Mouse (Mus musculus): ENCODE measurements around the gene Card10. TPM values are rescaled to one million over a fixed set of nuclear protein-coding genes. Genes with fewer than 3 reads are reported as not detected.

Card10 gene
- polyA plus RNA-seq, 1 experiment = 42.9 TPM

- DNase-seq (ENCODE audit: low read depth) = no peak
Observed at GRCm38 (mm10) chr15:78772856-78773255, 30.0 kb downstream of the Card10 start.

- no peak for DNase-seq (ENCODE audit: low read depth)
Observed at GRCm38 (mm10) chr15:78772368-78772763, 30.5 kb downstream of the Card10 start.

DNA sequence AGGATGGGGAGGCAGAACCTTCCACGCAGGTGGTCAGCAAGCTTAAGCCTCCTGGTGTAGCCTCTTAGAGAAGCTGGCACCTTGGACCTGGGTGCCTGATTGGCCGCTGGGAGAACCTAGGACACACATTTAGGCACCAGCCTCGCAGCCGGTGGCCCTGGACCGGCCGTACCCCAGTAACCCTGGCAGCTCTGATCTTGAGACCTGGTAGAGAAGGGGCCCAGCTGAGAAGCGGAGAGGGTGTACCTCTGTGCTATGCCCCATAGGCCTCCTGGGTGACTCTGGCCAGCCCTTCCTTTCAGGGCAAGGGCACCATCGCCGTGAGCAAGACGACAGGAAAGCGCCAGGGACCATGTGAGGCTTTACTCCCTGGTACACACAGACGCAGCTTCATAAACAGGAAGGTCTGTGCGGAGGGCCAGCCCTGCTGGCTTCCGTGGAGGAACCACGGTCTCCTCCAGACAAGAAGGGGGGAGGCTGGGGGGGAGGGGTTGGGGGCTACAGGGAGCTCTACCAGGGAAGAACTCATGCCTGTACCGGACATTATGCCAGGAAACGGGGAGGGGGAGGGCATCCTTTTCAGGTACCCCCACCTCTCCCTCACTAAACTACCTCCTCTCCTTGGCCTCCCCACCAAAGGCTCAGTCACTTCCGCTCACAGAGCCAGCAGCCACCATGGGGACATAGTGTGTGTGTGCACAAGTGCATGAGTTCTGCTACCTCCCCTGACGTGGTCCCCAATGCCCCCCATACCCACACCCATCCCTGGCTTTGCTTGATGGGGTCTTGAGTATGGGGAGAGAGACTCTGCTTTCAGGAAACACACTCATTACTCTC lies 31.1 kb downstream of the Card10 start:
- DNase-seq (ENCODE audit: low read depth) = no peak

DNA sequence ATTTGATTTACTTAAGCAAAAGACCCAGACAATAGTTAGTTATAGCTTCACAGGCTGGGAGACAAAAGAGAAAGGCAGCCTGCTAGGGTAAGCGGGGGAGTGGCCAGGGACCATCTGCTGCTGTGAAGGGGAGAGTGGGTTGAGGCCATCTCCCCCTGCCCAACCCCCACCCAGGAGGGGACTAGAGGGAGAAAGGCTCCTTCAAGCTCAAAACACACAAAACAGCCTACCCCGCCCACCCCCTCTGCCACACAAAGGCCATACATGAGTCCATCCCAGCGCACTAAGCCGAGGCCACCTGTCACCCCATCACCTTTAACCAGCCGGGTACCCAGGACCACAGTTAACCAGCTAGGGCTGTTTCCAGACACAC lies 31.9 kb downstream of the Card10 start:
- no peak for DNase-seq (ENCODE audit: low read depth)

DNA sequence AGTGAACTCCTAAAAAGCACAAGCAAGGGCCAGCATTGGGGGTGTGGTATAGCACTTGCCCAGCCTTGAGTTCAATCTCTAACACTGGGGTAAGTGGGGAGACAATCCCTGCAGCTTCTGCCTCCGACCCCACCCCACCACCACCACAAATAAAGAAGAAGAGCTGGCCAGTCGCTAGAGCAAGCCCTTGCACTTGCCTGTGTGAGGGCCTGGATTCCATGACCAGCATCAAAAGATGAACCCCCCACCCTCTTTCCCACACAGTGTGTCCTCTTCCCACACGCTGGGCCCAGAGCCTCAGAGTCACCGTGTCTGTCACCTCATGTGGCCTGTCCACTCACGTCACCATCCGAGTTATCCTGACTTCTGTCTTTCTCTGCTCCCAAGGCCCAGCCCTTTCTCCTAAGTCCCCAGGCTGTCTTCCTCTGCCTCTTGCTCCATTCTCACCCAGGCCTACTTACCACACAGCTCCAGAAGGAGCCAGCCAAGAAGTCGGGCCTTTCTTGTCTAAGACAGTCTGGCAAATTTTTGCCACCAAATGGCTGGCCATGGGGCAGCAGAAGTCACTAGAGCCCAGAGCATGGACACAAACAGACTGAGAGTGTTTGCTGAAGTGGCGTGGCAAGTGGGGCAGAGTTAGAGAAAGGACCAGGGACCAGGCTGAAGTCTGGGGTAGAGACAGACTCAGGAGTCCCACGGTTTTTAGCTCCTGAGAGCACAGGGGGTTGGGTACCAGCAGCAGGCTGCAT lies 32.4 kb downstream of the Card10 start:
- DNase-seq (ENCODE audit: low read depth) = no peak

GRCm38 (mm10) chr15:78769064-78769463 lies 33.8 kb downstream of the Card10 start:
- no peak for DNase-seq (ENCODE audit: low read depth)

DNA sequence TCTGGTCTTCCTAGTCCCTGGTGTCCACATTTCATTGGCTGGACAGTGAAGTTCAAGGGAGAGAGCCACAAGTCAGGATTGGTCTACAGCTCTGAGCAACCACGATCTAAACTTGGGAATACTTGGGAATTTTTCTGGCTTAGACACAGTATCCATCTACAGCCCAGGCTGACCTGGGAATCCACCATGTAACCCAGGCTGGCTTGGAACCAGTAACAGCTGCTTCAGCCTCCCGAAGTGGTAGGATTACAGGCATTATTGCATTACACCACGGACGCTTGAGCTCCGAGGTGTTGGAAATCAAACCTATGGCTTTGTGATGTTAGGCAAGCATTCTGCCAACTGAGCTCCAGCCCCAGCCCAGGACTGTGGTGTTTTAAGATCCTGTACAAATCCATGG lies 39.1 kb downstream of the Card10 start:
- DNase-seq (ENCODE audit: low read depth) = no peak

DNA sequence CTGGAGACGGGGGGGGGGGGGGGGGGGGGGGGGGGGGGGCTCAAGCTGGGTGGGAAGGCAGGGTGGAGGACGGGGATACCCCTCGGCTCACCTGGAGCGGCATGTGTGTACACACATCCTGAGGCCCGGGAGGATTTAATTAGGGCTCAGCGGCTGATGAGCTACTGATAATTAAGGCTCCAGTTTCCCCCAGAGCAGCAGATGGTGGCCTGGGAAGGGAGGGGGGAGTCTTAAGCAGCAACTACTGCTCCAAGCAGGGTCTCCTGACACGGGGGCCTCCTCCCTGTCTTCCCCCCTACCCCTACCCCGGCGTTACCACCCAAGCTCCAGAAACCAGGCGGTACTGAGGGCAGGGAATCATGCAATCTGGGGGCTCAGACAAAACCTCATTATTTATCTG lies 39.6 kb downstream of the Card10 start:
- DNase-seq (ENCODE audit: low read depth) = no peak

DNA sequence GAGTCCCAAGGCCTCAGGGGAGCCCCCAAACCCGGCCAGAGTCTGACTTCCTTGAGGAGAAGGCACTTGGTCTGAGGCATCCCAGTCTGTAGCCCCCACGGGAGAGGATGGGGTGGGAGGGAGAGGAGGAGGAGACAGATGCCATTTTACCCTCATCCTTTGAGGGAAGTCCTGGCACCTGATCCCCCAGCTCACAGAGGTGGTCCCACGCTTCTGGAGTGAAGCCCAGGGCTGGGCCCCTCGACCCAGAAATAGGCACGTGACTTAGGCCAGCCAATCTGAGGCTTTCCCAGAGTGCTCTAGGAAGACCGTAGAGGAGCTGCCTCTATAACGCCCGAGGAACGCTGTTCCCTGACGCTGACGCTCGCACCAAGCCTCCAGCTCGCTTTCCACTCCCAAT lies 41.7 kb downstream of the Card10 start:
- DNase-seq (ENCODE audit: low read depth) = no peak

DNA sequence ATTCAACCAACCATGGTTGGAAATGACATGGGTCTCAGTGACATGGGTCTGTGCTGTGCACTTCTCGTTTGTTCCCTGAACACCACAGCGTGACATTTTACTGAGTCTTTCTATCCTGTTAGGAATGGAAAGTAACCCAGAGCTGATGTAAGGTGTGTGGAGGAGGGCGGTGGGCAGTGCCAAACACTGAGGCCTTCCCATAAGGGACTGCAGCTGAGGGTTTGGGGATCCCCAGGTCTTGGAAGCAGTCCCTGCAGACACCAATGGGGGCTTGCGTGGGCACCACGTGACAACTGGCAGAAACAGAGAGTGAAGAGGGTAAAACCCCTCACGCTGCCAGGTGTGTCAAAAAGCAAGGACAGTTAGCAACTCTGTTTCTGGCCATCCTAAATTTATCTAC lies 44.7 kb downstream of the Card10 start:
- no peak for DNase-seq (ENCODE audit: low read depth)

DNA sequence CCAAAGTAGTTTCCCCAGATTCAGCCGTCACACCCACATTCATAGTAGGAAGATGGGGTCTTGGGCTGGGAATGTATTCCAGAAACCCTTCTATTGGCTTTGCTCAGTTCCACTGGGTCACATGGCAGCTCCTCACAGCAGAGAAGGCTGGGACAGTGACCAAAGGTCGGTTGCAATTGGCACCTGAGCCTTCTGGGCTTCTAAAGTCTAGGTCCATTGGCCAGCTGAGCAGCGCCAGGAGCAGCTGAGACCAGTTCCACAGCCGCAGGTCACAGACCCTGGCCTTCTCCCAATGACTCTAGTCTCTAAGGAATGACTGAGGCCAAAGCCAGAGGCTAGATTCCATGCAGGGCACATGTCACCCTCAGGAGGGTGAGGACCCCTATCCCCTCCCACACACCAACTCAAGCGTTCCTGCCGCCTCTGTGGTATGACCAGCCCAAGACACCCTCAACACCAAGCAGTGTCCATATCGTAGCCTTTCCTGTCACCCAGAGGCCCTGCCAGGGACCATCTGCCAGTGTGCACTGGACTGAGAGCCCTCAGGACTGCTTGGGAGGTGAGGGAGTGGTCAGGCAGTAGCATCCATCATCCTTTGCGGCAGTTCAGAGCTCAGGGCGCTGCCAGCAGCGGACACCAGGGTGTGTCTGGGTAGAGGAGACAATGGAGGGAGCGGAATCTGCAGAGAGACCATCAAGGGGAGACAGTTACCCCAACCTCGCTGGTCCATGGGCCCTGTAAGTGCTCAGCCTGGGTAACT lies 46.7 kb downstream of the Card10 start:
- no peak for DNase-seq (ENCODE audit: low read depth)

DNA sequence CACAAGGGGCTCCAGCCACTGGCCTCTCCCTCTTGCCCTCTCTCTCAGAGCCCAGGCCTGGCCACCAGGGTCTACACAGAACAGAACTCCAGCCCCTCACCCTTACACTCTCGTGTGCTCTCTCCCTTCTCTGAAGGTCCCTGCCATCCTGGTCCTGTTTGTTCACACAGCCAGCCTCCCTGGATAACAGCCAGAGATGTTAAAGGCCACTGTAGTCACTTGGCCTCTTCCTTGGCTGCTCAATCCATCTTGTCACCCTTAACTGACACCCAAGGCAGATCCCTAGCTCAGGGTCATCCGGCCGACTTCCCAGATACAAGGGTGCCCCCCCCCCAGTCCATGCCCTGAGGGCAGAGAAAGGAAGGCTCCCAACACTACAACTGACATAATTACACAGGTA lies 47.6 kb downstream of the Card10 start:
- no peak for DNase-seq (ENCODE audit: low read depth)

- DNase-seq (ENCODE audit: low read depth) = no peak
Observed at GRCm38 (mm10) chr15:78754144-78754543, 48.7 kb downstream of the Card10 start.

GRCm38 (mm10) chr15:78752991-78753390 lies 49.9 kb downstream of the Card10 start:
- DNase-seq (ENCODE audit: low read depth) = no peak

- no peak for DNase-seq (ENCODE audit: low read depth)
Observed at GRCm38 (mm10) chr15:78750608-78751350, 52.1 kb downstream of the Card10 start.

DNA sequence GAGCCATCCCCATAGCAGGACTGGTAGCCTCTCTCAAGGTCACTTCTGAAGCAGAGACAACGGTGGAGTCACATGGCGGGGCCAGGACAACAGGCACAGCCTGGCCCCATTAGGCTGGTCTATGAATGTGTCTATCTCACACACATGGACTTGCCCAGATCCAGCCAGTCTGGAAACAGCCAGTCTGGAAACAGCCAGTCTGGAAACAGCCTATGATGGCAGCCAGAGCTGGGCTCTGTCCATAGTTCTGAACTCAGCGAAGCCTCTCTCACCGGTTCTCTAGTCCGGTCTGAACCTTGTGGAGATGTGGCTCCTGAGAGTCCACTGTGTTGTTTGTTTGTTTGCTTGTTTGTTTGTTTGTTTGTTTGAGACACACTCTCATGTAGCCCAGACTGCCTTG lies 53.0 kb downstream of the Card10 start:
- no peak for DNase-seq (ENCODE audit: low read depth)

DNA sequence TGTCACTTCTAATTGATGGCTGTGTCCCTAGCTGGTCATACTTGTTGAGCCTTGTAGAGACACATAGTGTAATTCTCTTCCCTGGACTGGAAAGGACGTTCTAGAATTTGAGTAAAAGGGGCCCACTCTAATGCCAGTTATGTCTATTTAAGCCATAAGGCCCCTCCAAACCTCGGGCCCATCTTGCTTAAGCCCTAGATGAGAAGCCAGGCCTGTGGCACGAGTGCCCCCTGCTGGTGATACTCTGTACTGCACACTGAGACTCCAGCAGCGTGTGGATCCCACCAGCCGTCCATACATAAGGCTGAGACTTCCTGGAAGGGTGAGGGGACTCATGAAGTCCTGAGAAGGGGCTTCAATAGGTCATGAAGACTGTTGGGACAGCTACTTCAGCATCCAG lies 58.6 kb downstream of the Card10 start:
- DNase-seq (ENCODE audit: low read depth) = no peak

- no peak for DNase-seq (ENCODE audit: low read depth)
Observed at GRCm38 (mm10) chr15:78742831-78743230, 60.0 kb downstream of the Card10 start.

DNA sequence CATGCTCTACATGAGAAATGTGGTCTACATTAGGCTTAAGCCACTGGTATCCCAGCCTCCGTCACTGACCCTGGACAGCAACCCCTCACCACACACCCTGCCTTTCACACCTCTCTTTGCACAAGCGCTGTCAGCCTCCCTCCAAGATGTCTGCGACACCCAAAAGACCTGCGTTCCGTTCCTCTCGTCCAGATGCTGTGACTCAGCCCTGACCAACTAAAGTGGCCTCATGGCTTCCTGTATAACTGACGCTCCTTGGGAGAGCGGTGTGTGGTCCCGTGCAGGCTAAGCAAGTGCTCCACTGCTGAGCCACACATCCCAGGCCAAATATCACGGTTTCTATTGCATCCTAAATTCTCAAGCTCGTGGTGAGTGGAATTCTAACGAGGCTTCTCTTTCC lies 62.2 kb downstream of the Card10 start:
- DNase-seq (ENCODE audit: low read depth) = no peak

GRCm38 (mm10) chr15:78737146-78737545 lies 65.7 kb downstream of the Card10 start:
- no peak for DNase-seq (ENCODE audit: low read depth)

- no peak for DNase-seq (ENCODE audit: low read depth)
Observed at GRCm38 (mm10) chr15:78736681-78737100, 66.2 kb downstream of the Card10 start.

DNA sequence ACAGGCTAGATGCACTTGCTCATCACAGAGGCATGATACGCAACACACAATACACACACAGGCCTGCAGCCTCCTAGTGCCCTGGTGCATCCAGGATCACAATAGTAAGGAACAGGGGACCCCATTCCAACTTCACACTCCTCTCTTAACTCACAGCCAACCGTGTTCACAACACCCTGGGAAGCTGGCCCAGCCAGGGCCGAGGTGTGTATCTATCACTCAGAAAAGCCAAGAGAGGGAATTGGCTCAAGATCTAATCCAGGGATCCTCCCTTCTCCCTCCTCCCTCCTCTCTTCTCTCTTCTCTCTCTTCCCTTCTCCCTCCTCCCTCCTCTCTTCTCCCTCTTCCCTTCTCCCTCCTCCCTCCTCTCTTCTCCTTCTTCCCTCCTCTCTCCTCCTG lies 66.7 kb downstream of the Card10 start:
- DNase-seq (ENCODE audit: low read depth) = no peak

Data from gonadal fat pad, adult 2 months (tissue).